Mouse (Mus musculus) E14TG2a.4 (cell line): ENCODE data around the gene 4930558K02Rik.

Experiments used
- H3K27me3 ChIP-seq: 2 replicates; pipeline ENCODE4 v1.6.1; 2014; ENCODE audit warnings: low read length, control low read depth; ENCODE audit not compliant: insufficient read depth
- H3K36me3 ChIP-seq: 2 replicates; pipeline ENCODE4 v1.6.1; 2014; ENCODE audit warnings: low read length, control low read depth; ENCODE audit not compliant: insufficient read depth
- H3K4me1 ChIP-seq: replicated peaks from 2 replicates; pipeline ENCODE4 v1.6.1; 2014; ENCODE audit warnings: low read depth, low read length, control low read depth
- H3K4me3 ChIP-seq: replicated peaks from 2 replicates; pipeline ENCODE4 v1.5.1; 2014; ENCODE audit warnings: mild to moderate bottlenecking, low read length
- H3K9me3 ChIP-seq: 2 replicates; pipeline ENCODE4 v1.6.1; 2014; ENCODE audit warnings: low read length, control low read depth
- CTCF ChIP-seq: conservative IDR thresholded peaks from 2 replicates; pipeline ENCODE4 v1.5.1; 2014; ENCODE audit warnings: low read length
- NANOG ChIP-seq: IDR thresholded peaks from 2 replicates; pipeline ENCODE4 v1.6.1; 2014; ENCODE audit warnings: borderline replicate concordance, low read length, mixed read lengths
- POU5F1 ChIP-seq: IDR thresholded peaks from 2 replicates; pipeline ENCODE4 v1.6.1; 2014; ENCODE audit warnings: low read length, borderline replicate concordance

Gene 4930558K02Rik

GRCm38 (mm10) chr1:162001328-162001727 lies 21.9 kb upstream of the 4930558K02Rik start:
- TF ChIP-seq CTCF (no peak), NANOG (no peak), POU5F1 (no peak)
- Histone ChIP-seq H3K9me3 (no peaks in the 10 kb centered on the region), H3K36me3 (no peaks in the 10 kb centered on the region), H3K4me1 (0 out of 2 replicates have a peak, but pooled peaks cover 2% of the 10 kb centered on the region), H3K4me3 (no peak overlapping the region), H3K27me3 (0 out of 2 replicates have a peak, but pooled peaks cover 4% of the 10 kb centered on the region)

- no peaks in the 10 kb centered on the region for H3K36me3 ChIP-seq
- H3K4me1 ChIP-seq: 0 out of 2 replicates have a peak, but pooled peaks cover 2% of the 10 kb centered on the region
- no peaks in the 10 kb centered on the region for H3K9me3 ChIP-seq
- no peak overlapping the region for H3K4me3 ChIP-seq
- H3K27me3 ChIP-seq: 0 out of 2 replicates have a peak, but pooled peaks cover 4% of the 10 kb centered on the region
- no peak for TF ChIP-seq NANOG
- peak; percentile 72 for TF ChIP-seq CTCF
Measured at GRCm38 (mm10) chr1:161999882-162000371, 20.5 kb upstream of the 4930558K02Rik start.

GRCm38 (mm10) chr1:161999338-161999737 lies 19.9 kb upstream of the 4930558K02Rik start:
- H3K4me3 ChIP-seq: no peak overlapping the region
- no peaks in the 10 kb centered on the region for H3K9me3 ChIP-seq
- 0 out of 2 replicates have a peak, but pooled peaks cover 4% of the 10 kb centered on the region for H3K27me3 ChIP-seq
- no peaks in the 10 kb centered on the region for H3K4me1 ChIP-seq
- no peaks in the 10 kb centered on the region for H3K36me3 ChIP-seq
- no peak for TF ChIP-seq POU5F1
- no peak for TF ChIP-seq NANOG

- H3K36me3 ChIP-seq: no peaks in the 10 kb centered on the region
- H3K9me3 ChIP-seq: no peaks in the 10 kb centered on the region
- H3K4me1 ChIP-seq: no peaks in the 10 kb centered on the region
- no peak for TF ChIP-seq NANOG
- no peak for TF ChIP-seq POU5F1
- no peak for TF ChIP-seq CTCF
- H3K27me3 ChIP-seq: 0 out of 2 replicates have a peak, but pooled peaks cover 4% of the 10 kb centered on the region
- H3K4me3 ChIP-seq: no peak overlapping the region
Measured at GRCm38 (mm10) chr1:161998781-161999180, 19.3 kb upstream of the 4930558K02Rik start.

- Histone ChIP-seq H3K4me1 (no peaks in the 10 kb centered on the region), H3K36me3 (no peaks in the 10 kb centered on the region), H3K9me3 (no peaks in the 10 kb centered on the region), H3K27me3 (no peaks in the 10 kb centered on the region), H3K4me3 (no peak overlapping the region)
- no peak for TF ChIP-seq NANOG
- TF ChIP-seq POU5F1: no peak
- TF ChIP-seq CTCF: no peak
Measured at GRCm38 (mm10) chr1:161992389-161992788, 13.0 kb upstream of the 4930558K02Rik start.

GRCm38 (mm10) chr1:161991846-161992245 lies 12.4 kb upstream of the 4930558K02Rik start:
- no peak overlapping the region for H3K4me3 ChIP-seq
- no peaks in the 10 kb centered on the region for H3K36me3 ChIP-seq
- H3K9me3 ChIP-seq: no peaks in the 10 kb centered on the region
- no peak for TF ChIP-seq CTCF
- no peak for TF ChIP-seq POU5F1
- TF ChIP-seq NANOG: no peak
- no peaks in the 10 kb centered on the region for H3K27me3 ChIP-seq
- no peaks in the 10 kb centered on the region for H3K4me1 ChIP-seq

- Histone ChIP-seq H3K4me1 (no peaks in the 10 kb centered on the region), H3K36me3 (no peaks in the 10 kb centered on the region), H3K9me3 (no peaks in the 10 kb centered on the region), H3K4me3 (no peak overlapping the region), H3K27me3 (no peaks in the 10 kb centered on the region)
- TF ChIP-seq CTCF (no peak), POU5F1 (no peak), NANOG (no peak)
Measured at GRCm38 (mm10) chr1:161990684-161991578, 11.5 kb upstream of the 4930558K02Rik start.

GRCm38 (mm10) chr1:161983979-161984566 lies 4.6 kb upstream of the 4930558K02Rik start:
- TF ChIP-seq CTCF (no peak), NANOG (no peak), POU5F1 (no peak)
- H3K4me1 ChIP-seq: no peaks in the 10 kb centered on the region
- H3K36me3 ChIP-seq: no peaks in the 10 kb centered on the region
- H3K4me3 ChIP-seq: no peak overlapping the region
- H3K9me3 ChIP-seq: no peaks in the 10 kb centered on the region
- no peaks in the 10 kb centered on the region for H3K27me3 ChIP-seq

- Histone ChIP-seq H3K9me3 (no peaks in the 10 kb centered on the region), H3K4me3 (no peak overlapping the region), H3K27me3 (peaks cover 3% of the 10 kb centered on the region), H3K36me3 (no peaks in the 10 kb centered on the region), H3K4me1 (no peaks in the 10 kb centered on the region)
- TF ChIP-seq CTCF (no peak), POU5F1 (no peak), NANOG (no peak)
Measured at GRCm38 (mm10) chr1:161983451-161983850, 4.0 kb upstream of the 4930558K02Rik start.
